Mouse (Mus musculus) adrenal gland, postnatal 10 days (tissue): Measurements from ENCODE around the gene Hirip3. TPM values are rescaled to one million over a fixed set of nuclear protein-coding genes. Genes with fewer than 3 reads are reported as not detected.
"Not testable (repeated sequence)": the region's sequence is repeated elsewhere in the genome, so short reads cannot be mapped to it uniquely, and the experiment has no call there.

ENCODE experiments used
- DNase-seq: peaks from one replicate; pipeline ENCODE4 v3.0.0; 2021; ENCODE audit warnings: mixed read lengths
- total RNA-seq, 2 experiments: library from RNA; stranded (reverse); gene quantifications; 2 replicates each; pipeline ENCODE4 v1.2.3; 2021

Gene Hirip3
- total RNA-seq, 2 experiments from 2014 or later = 21.2 to 28.6 TPM

DNA sequence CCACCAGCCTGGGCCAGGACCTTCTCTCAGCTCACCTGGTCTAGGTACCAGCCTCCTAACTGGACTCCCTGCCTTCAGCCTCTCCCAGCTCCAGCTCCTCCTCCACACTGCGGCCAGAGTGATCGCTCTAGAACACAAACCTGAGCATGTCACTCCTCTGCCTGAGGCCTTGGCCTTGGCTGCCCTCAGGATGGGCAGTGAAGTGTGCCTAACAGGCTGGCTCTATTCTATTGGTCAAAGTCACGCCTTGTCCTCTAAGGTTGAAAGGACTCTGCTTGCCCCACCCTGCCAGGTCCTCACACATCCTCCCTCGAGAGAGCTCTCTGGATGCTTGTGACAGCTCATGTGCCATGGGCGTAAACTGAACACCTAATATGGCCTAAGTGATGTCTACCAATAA lies 8.3 kb upstream of the Hirip3 start:
- no peak for DNase-seq

DNA sequence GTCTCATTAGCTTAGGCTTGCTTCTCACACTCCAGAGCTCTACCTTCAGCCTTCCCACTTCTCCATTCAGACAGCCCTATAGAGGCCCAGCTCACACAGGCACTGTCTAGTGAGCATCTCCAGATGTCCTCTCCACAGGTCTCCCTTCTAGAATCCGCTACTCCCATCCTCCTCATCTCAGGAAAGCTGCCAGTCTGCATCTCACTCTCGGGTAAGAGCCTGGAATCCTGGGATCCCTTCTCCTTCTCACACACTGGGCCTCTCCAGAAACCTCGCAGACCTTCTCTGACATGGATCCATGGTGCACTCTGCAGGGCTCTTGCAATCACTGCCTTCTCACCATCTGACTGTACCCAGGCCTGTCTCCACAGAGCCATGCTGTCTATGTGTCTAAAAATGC lies 6.1 kb upstream of the Hirip3 start:
- DNase-seq = no peak

DNA sequence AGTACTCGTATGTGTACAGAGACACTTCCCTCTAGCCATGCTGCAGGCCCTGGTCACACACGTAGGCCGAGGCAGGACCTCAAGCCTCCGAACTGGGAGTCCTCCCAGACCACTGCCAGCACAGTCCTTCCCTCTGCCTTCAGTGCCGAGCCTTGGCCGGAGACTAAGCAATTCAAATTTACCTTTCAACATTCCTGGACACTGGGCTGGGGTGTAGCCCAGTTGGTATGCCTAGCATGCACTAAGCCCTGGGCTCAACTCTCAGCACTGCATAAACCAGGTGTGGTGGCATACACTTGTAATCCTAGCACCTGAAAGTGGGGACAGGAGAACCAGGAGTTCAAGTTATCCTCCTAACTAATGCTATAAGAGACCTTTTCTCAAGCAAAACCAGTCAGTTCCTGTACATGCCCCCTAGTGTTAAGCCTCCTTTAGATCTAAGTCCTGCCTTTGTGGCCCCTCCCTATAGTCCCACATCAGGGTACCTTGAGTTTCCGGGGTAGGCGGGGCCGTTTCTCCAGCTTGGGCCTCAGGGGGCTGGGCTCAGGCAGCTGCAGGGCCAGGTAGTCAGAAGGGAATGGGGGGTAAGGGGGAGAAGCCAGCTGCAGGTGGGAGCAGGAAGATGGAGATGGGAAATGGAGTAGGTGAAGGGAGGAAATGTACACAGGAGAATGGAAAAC lies 4.9 kb upstream of the Hirip3 start:
- DNase-seq = no peak

DNA sequence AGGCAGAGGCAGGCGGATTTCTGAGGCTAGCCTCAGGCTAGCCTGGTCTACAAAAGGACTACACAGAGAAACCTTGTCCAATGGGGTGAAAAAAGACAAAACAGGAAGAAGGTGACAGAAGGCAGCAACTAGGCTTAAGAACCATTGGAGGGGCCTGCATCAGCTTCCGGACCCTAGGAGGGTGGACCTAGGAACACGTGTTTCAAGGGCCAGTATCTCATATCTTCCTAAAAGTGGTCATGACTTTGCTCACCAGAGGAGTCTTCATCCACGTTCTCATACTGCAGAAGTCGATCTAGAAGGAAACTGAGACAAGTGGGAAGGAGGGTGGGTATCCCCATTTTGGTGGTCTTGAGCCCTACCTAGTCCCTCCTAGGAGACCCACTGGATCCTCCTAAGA lies 785 bp upstream of the Hirip3 start:
- DNase-seq = no peak

DNA sequence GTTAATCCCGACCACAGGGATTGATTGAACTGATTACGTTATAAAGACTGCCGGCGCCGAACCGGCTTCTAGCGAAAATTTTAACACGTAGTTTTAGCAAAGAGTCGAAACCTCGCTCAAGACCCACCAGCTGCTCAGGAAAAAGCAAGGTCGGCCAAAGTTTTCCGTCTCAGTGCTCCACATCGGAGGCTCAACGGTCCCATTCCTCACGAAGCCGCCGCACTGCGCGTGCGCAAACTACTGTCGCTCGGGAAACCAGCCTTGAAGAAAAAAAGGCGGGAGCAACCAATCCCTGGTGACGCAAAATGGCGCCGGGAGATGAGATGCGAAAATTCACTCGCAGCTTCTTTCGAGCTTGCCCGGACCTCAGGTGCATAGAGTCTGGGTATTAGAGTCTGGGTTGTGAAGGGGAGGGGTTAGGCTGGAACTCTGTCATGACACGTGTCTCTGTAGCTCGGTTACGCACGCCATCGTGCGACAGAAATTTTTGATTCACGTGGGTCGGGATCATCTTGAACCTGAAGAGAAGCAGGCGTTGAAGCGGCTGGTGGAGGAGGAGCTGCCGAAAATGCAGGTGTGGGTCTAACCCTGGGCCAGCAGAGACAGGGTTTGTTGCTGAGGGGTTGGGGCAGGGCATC lies 494 bp downstream of the Hirip3 start, which contains the start of gene Ino80e:
TSS of gene Ino80e (minus strand) at position 231 of the 638 bp plus-strand sequence.
- DNase-seq = peak; percentile 94

DNA sequence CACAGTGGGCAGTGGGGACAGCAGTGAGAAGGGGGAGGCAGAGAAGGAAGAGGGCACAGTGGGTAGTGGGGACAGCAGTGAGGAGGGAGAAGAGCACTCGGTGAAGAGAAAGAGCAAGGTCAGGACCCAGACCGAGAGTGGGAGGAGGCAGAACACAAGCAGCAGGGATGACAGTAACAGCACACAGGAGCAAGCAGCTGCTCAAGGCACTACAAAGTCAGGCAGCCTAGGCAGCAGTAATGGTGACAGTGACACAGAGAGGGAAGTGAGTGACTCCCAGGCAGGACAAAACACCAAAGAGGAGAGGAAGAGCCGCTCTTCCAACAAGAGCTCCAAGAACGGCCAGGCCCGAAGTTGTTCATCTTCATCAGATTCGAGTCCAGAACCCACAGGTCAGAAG lies 2.0 kb downstream of the Hirip3 start:
- no peak for DNase-seq

DNA sequence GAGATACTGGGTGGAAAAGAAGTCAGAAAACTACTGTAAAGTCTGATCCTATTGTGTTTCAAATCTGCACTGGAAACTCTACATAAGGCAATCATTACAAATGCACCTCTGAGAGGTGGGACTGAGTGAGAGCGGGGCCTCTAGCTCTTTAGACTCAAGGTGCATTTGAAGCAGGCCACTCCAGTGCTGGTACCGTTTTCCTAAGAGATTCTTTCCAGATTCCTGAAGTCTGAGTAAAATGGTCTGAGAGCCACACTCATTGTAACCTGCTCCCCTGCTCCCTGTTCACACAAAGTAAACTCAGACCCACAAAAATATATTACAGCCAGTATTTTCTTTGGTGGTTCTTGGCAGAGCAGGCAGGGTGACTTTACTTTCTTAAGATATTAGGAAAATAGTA lies 5.8 kb downstream of the Hirip3 start:
- DNase-seq = no peak

DNA sequence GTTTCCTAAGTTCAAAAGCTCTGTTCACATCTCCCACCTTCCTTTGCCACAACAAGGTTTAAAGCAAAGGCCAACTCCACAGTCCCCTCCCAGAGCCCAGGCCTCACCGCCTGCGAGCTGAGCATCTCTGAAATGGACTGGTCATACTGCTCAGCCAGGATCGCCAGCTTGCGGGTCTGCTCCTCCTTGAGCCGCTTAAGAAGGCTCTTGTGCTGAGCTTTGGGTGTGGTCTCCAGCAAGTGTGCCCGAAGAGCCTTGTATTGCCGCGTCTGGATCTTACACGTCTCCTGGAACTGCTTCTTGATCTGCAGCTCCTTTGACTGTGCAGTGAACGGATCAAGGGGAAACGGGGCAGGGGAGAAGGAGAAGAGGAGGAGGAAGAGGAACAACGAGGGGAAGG lies 6.2 kb downstream of the Hirip3 start:
- DNase-seq = no peak

DNA sequence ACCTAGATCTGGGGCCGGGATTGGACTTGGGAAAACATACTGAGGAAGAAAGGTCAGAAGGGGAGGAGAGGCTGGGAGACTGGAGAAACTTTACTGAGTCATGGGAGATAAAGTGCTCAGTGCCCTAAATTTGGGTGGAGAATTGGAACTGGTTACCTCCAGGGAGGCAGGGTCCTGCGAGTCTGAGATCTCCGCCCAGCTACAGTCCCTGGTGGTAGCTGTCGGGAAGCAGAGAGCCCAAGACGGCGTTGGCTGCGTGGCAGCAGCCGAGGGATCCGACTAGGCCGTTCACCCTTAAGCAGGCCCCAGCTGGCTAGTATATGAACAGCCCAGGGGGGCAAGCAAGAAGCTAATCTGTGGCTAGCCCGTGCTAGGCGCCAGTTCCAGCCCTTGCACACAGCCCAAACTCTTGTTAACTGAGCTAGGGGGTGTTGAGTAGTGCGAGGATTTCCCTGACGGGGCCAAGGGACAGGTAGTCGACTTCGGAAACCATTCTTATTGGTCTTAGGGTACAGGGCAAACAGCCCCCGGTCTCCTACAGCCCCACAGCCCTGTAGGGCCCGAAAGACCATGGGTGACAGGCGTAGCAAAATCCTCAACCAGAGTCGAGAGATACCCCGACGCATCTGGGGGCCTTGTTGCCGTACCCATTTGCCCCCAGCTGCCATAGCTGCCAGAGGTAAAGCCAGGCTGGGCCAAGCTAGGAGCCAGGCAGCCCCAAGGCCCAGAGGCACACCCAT lies 8.2 kb downstream of the Hirip3 start:
- no peak for DNase-seq

DNA sequence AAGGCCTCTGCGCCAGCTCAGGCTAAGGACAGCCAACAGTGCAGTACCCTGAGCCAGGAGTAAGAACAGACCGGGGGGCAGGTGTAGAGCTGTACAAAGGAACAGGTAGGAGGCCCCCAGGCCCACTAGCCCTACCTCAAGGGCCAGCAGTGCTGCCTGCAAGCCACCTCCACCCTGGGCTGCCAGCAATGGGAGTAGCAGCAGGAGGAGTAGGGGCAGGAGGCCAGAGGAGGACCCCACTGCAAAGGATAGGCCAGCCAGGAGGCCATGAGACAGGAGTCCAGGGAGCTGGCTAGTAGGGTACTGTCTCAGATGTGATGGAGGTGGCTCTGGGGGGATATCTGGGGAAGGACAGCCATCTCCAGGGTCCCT lies 8.7 kb downstream of the Hirip3 start:
- no peak for DNase-seq

DNA sequence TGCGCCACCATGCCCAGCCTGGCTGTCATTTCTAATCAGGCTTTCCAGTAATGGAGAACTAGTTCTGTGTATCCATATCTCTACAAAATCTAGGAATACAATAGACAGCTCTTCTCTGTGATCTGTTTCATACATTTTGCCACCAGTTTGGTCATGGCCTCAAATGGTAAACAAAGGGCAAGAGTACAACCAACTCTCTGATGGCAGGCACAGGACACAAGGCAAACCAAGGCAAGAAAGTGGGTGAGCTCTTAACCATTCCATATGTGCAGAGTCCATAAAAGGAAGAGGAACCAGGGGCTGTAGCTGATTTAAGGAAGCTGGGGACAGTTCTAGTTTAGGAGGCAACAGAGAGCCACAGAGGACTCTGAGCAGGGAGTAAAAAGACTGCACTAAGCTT lies 15.5 kb downstream of the Hirip3 start:
- DNase-seq = no peak

DNA sequence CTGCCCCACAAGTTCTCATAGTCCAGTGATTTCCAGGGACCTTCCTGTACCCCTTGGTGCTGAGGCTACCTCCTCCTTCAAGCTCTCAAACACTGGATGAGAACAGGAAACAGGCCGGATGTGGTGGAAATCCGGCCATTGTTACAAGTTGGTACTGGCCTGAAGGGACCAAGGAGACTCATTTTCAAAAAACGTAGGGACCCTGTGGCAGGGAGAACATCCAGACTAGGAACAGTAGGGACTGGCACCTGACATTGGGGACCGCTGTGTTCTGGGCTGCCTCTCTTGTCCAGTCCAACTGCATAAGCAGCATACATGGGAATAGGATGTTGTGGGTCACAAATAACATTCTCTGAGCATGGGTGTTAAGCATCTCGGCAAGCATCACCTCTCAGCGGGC lies 19.3 kb downstream of the Hirip3 start:
- DNase-seq = no peak

DNA sequence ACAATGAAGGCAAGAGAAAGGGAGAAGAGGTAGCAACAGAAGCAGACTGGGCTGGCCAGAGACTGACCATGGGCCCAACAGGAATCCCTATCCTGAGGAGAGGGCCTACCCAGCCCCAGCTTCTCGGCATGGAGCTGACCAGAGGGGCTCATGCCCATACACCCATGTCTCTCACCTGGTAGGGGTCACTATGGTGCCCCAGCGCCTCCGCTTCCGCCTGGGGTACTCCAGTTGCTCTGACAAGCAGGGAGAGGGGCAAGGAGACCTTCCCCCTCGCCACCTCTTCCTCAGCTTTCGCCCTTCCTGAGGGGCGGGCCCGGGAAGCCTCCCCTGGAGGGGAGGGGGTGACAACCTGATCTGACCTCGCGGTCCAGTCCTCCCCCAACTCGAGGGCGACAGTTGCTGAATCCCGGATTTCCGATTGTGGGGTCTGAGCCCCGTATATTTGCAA lies 22.0 kb downstream of the Hirip3 start:
- DNase-seq = peak; percentile 40

DNA sequence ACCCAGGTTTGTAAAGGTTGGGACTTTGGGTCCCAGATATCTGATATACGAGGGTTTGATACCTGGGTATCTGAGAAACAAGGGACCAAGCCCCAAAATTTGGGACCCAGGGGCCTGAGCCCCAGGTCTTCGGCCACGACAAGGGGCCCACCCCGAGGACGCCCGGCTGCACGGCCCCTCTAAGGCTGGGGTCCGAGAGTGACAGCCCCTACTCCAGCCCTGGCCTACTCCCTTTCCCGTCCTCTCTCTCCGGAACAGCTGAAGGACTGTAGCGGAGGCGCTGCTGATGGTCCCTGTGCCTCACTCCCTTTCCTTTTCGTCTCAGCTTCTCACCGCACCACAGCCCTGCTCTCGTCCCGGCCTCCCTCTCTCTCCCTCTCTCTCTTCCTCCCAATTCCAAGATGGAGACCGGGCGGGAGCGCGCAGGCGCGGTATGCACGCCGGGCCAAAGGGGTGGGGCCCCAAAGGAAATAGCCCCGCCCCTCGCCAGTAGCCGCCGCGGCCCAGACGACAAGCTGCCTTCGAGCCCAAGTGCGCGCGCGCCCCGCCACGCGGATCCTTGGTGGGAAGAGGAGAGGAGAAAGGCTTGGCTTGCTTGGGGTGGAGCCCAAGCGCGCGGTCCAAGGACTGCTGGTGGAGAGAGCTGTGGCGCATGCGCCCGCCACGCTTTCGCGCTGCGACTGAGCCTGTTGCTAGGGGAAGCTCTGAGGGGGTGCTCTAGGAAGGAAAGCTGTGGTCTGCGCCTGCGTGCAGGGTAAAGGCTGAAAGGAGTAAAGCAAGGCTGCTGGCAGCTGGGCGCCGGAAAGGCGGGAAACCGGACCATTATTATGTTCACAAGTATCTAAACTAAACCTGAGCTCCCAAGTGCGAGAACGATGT lies 22.8 kb downstream of the Hirip3 start, which contains the start of gene Taok2:
TSS of gene Taok2 (minus strand) at position 418 of the 879 bp plus-strand sequence.
- DNase-seq = peak; percentile 98

DNA sequence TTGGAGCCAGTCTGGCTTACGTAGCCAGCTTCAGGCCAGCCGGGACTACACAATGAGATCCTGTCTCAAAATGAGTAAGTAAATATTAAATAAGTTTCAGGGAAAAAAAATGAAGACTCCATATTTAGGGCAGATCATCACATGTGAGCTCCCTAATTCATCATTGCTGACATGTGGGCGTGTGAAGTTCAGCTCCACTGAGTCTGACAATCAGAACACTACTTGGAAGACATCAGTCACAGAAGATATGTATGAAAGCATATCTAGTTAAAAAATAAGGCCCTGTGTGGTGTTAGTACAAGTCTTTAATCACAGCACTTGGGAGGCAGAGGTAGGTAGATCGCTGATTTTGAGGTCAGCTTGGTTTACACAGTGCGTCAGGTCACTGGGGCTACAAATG lies 25.5 kb downstream of the Hirip3 start:
- no peak for DNase-seq

DNA sequence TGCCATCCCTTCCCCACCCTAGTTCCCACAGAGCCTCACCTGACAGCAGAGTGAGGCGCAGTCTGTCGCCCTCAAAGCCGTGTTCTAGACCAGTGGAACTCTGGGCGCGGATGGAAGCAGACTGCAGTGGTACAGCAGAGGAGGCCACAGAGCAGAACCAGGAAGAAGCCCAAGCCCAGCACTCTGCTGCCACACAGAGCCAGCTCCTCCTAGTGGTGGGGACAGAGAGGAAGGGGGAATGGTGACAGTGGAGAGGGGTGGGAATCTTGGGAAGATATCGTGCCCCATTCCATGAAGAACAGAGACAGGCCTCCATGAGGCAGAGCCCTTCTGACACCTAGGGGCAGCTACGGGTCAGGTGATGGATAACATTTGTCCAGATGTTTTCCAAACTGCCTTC lies 27.1 kb downstream of the Hirip3 start:
- no peak for DNase-seq

DNA sequence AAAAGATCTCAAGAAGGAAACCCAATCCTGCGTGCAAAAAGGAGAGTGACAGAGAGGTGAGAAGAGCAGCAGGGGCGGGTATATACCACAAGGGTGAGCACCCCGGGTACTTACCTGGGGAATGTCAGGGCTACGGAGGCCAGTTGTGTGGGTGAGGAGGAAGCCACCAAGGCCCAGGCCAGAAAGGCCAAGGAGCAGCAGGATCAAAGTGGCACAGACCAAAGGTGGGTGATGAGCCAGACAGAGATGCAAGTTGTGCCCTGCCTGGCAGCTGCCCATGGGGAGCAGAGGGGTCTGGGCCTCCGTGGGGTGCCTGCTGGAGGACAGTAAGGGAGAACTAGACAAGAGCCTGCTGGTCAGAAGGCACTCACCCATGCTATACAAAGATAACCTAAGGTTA lies 35.1 kb downstream of the Hirip3 start:
- DNase-seq = no peak

DNA sequence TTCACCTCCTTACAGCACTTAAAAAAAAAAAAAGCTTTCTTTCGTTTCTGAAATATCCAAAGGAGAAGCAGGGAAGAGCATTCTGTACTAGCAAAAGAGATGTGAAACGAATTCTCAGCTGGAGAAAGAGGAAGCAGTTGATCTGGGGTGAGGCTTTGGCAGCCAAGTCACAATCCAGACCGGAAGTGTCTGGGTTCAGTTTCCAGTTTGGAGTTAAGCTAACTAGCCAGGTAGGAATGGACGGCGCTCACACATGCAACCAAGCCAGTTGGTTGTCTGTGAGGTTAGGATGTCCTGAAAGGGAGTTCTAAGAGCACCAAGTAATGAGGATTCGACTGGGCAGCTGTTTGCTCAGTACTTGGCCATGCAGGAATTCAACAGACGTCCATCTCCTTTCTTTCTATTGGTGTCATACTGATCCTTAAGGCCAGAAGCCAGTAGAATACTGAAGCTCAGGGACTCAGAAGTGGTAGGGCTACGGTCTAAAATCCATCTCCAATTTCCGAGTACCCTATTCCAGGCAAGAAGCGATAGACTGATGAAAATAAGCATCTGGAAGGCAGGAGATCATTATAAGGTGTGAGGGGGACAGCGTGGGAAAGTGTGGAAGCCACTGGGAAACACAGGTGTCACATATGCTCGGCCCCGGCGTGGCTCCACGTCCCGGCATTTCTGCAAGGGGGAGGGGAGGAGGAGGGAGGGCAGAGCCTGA lies 35.8 kb downstream of the Hirip3 start:
- DNase-seq = no peak

DNA sequence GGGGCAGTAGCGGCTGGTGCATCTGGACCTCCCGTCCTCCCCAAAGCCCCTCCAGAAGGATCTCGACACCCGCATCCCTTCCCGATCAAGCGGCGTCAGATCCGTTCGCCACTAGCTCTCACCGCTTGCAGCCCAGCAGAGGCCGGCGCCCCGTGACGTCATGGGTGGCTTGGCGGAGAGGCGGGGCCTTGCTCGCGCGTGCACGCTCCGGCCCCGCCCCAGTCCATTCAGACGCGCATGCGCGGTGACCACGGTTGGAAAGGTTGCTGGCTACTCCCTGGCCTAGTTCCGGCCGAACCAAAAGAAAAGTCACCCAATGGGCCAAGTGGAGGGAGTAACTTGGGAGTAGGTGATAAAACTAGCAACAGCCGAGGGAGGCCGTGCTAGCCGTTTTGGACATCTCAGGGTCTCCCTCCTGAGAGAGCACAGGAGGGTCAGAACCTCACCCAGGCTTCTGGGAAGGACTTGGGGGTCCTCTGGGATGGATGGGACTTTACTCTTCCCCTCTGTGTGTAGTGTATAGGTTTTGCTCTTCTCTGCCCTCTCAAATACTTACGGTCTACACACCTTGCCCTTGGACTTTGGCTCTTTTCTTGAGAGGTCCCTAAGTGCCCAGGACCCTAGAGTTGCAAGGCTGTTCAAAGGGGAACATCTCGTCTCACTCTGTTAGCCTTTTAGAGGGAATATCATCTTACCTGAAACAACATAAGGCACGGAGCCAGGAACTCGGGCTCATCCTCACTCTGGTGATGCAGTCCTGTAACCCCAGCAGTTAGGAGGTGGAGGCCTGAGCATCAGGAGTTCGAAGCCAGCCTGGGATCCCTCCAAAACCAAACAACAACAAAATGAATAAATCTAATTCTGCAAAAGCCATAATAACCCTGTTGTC lies 36.6 kb downstream of the Hirip3 start:
- peak; percentile 99 for DNase-seq

DNA sequence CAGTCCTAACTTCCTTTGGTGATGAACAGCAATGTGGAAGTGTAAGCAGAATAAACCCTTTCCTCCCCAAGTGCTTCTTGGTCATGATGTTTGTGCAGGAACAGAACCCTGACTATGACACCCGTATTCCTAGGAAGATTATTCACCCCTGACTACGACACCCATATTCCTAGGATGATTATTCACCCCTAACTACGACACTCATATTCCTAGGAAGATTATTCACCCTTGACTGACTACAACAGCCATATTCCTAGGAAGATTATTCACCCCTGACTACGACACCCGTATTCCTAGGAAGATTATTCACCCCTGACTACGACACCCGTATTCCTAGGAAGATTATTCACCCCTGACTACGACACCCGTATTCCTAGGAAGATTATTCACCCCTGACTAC lies 38.0 kb downstream of the Hirip3 start:
- DNase-seq = not testable (repeated sequence)

DNA sequence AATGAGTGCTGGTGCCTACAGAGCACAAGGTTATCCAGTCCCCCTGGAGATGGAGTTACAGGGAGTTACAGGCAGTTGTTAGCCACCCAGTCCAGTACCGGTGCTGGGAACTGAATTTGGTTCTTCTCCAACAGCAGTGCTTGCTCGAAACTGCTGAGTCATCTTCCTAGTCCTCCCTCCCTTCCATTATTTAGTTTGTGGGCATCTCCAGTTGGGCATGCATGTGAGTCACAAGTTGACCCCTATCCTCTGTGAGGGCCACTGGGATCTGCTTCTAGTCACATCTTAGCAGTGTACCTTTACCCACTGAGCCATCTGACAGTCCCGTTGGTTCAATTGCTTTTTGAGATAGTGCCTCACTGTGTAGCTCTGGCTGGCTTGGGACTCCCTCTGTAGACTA lies 43.8 kb downstream of the Hirip3 start:
- no peak for DNase-seq
